Mouse (Mus musculus): ENCODE results near the gene Ksr1.

The Ksr1 gene

GRCm38 (mm10) chr11:79146331-79146767 is at the start of gene Ksr1:
Gene Ksr1, minus strand, starts transcription at chr11:79146407.
- DNase-seq (ENCODE audit: low read depth, low spot score): peak; percentile 92

- no peak for DNase-seq (ENCODE audit: low read depth, low spot score)
These were observed 46.0 kb upstream of the Ksr1 start for GRCm38 (mm10) chr11:79192176-79192575.

- no peak for DNase-seq (ENCODE audit: low read depth, low spot score)
These were observed 45.0 kb upstream of the Ksr1 start for GRCm38 (mm10) chr11:79191214-79191613.

GRCm38 (mm10) chr11:79190257-79190656 is 44.0 kb upstream of the Ksr1 start:
- no peak for DNase-seq (ENCODE audit: low read depth, low spot score)

- DNase-seq (ENCODE audit: low read depth, low spot score): no peak
These were observed 42.0 kb upstream of the Ksr1 start for GRCm38 (mm10) chr11:79188176-79188575.

- no peak for DNase-seq (ENCODE audit: low read depth, low spot score)
These were observed 41.1 kb upstream of the Ksr1 start for GRCm38 (mm10) chr11:79187291-79187690.

- no peak for DNase-seq (ENCODE audit: low read depth, low spot score)
These were observed 39.5 kb upstream of the Ksr1 start for GRCm38 (mm10) chr11:79185683-79186082.

GRCm38 (mm10) chr11:79184126-79184888 is 38.1 kb upstream of the Ksr1 start:
- DNase-seq (ENCODE audit: low read depth, low spot score): no peak

GRCm38 (mm10) chr11:79183400-79183799 is 37.2 kb upstream of the Ksr1 start:
- no peak for DNase-seq (ENCODE audit: low read depth, low spot score)

- DNase-seq (ENCODE audit: low read depth, low spot score): no peak
These were observed 36.7 kb upstream of the Ksr1 start for GRCm38 (mm10) chr11:79182881-79183280.

GRCm38 (mm10) chr11:79181914-79182313 is 35.7 kb upstream of the Ksr1 start:
- DNase-seq (ENCODE audit: low read depth, low spot score): no peak

GRCm38 (mm10) chr11:79176687-79177086 is 30.5 kb upstream of the Ksr1 start:
- no peak for DNase-seq (ENCODE audit: low read depth, low spot score)

- DNase-seq (ENCODE audit: low read depth, low spot score): no peak
These were observed 25.8 kb upstream of the Ksr1 start for GRCm38 (mm10) chr11:79172054-79172453.

GRCm38 (mm10) chr11:79166582-79167300 is 20.5 kb upstream of the Ksr1 start:
- no peak for DNase-seq (ENCODE audit: low read depth, low spot score)

- DNase-seq (ENCODE audit: low read depth, low spot score): no peak
These were observed 15.0 kb upstream of the Ksr1 start for GRCm38 (mm10) chr11:79161077-79161758.

GRCm38 (mm10) chr11:79160127-79160526 is 13.9 kb upstream of the Ksr1 start:
- no peak for DNase-seq (ENCODE audit: low read depth, low spot score)

- DNase-seq (ENCODE audit: low read depth, low spot score): no peak
These were observed 11.5 kb upstream of the Ksr1 start for GRCm38 (mm10) chr11:79157729-79158128.

GRCm38 (mm10) chr11:79155348-79155747 is 9.1 kb upstream of the Ksr1 start:
- DNase-seq (ENCODE audit: low read depth, low spot score): no peak

- DNase-seq (ENCODE audit: low read depth, low spot score): no peak
These were observed 6.5 kb upstream of the Ksr1 start for GRCm38 (mm10) chr11:79152696-79153095.

GRCm38 (mm10) chr11:79151874-79152273 is 5.7 kb upstream of the Ksr1 start:
- no peak for DNase-seq (ENCODE audit: low read depth, low spot score)

- DNase-seq (ENCODE audit: low read depth, low spot score): no peak
These were observed 4.1 kb upstream of the Ksr1 start for GRCm38 (mm10) chr11:79150301-79150700.

- DNase-seq (ENCODE audit: low read depth, low spot score): no peak
These were observed 3.1 kb upstream of the Ksr1 start for GRCm38 (mm10) chr11:79149295-79149694.

All from embryo, embryonic 11.5 days (tissue).